Mouse (Mus musculus): Measurements from ENCODE around the gene Pitpna. TPM values are rescaled to one million over a fixed set of nuclear protein-coding genes. Genes with fewer than 3 reads are reported as not detected.

Pitpna gene
- polyA plus RNA-seq, 1 experiment from 2014 or later = 71.1 TPM

DNA sequence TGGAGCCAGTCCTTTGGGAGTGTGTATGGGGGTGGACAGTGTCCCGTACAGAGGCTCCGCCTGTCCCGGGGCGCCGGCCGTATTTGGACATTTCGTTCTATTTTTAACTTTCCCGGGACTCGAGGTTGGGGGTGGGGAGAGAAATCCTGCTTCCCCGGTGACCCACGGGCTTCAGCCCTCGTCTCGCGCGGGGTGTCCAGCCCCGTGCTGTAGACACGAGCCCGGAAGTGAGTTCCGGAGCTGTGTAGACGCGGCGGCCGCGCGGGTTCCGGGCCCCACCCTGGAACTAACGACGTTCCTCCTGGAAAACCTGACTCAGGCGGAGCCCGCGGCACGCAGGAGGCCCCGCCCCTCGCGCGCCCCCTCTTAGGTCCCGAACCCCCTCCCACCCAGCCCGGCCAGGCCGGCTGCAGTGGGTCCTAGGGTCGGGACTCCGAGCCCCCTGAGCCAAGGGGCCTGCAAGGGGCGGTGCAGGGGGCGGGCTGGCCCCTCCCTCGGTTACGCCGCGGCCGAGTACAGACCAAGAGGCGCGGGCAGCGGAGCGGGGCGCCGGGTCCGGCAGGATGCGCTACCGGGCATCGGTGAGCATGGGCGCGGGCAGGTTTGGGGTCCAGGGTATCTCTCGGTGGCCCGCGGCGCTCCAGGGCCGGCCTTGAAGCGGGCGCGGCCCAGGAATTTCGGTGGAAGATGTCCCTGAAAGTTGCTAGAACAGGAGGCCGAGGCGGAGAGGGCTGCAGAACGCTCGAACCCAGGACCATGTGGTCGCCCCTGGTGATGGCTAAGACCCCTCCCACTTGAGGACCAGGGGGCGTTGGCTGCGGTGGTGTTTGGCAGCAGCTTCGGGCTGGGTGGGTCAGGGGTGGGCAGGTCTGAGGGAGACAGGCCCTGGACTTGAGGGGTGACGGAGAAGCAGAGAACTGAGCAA is 68.0 kb downstream of the Pitpna start:
- H3K4me3 ChIP-seq (ENCODE audit: low read depth, low read length) = peak overlapping the region; percentile 62
- peak overlapping the region; percentile 97 for H3K27ac ChIP-seq (ENCODE audit: low read length)
- peak; percentile 4; the same call in 1 of the 2 replicates for TF ChIP-seq CTCF (IDR thresholded peaks at IDR 0.05)
- TF ChIP-seq EP300 (IDR thresholded peaks at IDR 0.05) = peak; percentile 30; the same call in 1 of the 2 replicates
- ATAC-seq (peak; percentile 45), DNase-seq (ENCODE audit: low spot score) (peak; percentile 89)
- under 1% methylated on average over 72 of the region's 78 CpGs for WGBS
- peak overlapping the region; percentile 83 for H3K9ac ChIP-seq (replicated peaks; ENCODE audit: low read depth)
- no peaks in the 10 kb centered on the region for H3K9me3 ChIP-seq (ENCODE audit: low read length)
- peak overlapping the region; percentile 73 for H3K4me2 ChIP-seq (replicated peaks; ENCODE audit: low read depth, low read length)
- H3K27me3 ChIP-seq (replicated peaks; ENCODE audit: insufficient read depth, low read length) = no peaks in the 10 kb centered on the region
- peaks cover 30% of the 10 kb centered on the region for H3K4me1 ChIP-seq (ENCODE audit: insufficient read depth, low read depth, low read length)
- peaks cover 13% of the 10 kb centered on the region for H3K36me3 ChIP-seq (ENCODE audit: insufficient read depth, low read length)

DNA sequence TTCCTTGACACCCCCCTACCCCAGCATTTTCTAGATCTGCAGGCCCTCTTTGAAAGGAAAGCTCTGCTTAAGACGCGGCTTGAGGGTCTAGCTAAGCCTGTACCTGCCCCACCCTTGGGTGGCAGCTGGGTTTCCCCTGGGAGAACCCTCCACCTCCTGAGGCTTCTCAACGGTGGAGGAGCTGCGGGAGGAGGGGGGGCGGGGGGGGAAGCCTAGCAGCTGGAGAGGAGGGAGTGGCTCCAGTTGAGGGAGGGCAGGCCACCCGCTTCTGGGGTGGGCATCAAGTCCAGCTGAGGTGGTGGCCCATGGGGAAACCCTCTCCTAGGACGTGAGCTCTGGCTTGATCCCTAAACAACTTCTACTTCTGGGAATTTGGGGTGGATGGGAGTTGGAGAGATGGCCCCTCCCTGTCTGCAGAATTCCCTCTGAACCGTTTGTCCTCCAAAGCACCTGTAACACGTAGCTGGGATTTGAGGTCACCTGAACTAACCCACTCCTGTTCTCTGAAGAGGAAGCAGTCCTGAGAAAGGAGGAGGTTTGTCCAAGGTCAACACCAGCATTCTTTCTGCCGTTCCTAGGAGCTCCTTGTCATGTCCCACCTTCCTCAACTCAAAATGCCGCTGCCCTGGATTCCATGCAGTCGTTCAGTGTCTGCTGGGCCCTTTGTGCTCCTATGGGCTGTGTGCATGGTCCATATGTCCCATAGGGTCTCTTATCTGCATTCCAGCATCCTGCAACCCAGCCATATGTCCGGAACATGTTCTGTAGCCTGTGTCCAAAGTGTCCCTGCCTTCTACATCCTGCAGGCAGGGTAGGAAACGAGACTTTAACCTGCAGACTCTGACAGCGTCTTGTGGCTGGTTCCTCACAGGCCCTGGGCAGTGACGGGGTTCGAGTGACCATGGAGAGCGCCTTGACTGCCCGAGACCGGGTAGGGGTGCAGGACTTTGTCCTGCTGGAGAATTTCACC is 69.0 kb downstream of the Pitpna start:
- no peak for TF ChIP-seq CTCF (IDR thresholded peaks at IDR 0.05)
- TF ChIP-seq EP300 (IDR thresholded peaks at IDR 0.05) = peak; percentile 68
- peak overlapping the region; percentile 83 for H3K9ac ChIP-seq (replicated peaks; ENCODE audit: low read depth)
- ATAC-seq = peak; percentile 20
- H3K4me3 ChIP-seq (ENCODE audit: low read depth, low read length) = peak overlapping the region; percentile 62
- no peaks in the 10 kb centered on the region for H3K27me3 ChIP-seq (replicated peaks; ENCODE audit: insufficient read depth, low read length)
- H3K27ac ChIP-seq (ENCODE audit: low read length) = peak overlapping the region; percentile 97
- WGBS = 38% methylated on average over 20 of the region's 20 CpGs
- H3K4me1 ChIP-seq (ENCODE audit: insufficient read depth, low read depth, low read length) = peaks cover 30% of the 10 kb centered on the region
- H3K9me3 ChIP-seq (ENCODE audit: low read length) = no peaks in the 10 kb centered on the region
- peaks cover 23% of the 10 kb centered on the region for H3K36me3 ChIP-seq (ENCODE audit: insufficient read depth, low read length)
- DNase-seq (ENCODE audit: low spot score) = peak; percentile 89
- H3K4me2 ChIP-seq (replicated peaks; ENCODE audit: low read depth, low read length) = peak overlapping the region; percentile 73

DNA sequence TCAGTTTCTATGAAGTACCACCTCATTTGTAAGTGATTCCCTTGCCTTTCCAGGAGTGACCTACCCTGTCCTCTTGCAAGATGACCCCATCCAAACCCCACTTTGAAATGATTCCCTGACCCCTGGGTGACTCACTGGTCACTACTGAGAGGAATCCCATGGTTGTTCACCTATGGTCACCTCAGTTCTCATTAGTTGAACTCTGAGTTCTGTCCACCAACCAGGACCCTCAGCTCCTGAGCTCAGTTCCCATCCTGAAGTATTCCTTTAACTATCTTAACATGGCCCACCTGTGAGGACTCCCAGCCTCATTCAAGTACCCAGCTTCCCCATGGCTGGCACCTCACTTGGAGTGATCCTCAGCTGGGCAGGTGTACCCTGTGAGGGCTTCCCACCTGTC is 69.9 kb downstream of the Pitpna start:
- no peak overlapping the region for H3K9ac ChIP-seq (replicated peaks; ENCODE audit: low read depth)
- H3K4me3 ChIP-seq (ENCODE audit: low read depth, low read length) = no peak overlapping the region
- no peaks in the 10 kb centered on the region for H3K9me3 ChIP-seq (ENCODE audit: low read length)
- no peaks in the 10 kb centered on the region for H3K27me3 ChIP-seq (replicated peaks; ENCODE audit: insufficient read depth, low read length)
- ATAC-seq = no peak
- peak overlapping the region; percentile 97; the same call in 1 of the 2 replicates for H3K27ac ChIP-seq (ENCODE audit: low read length)
- peaks cover 33% of the 10 kb centered on the region for H3K36me3 ChIP-seq (ENCODE audit: insufficient read depth, low read length)
- TF ChIP-seq EP300 (IDR thresholded peaks at IDR 0.05) (no peak), CTCF (IDR thresholded peaks at IDR 0.05) (no peak)
- peak overlapping the region; percentile 73 for H3K4me2 ChIP-seq (replicated peaks; ENCODE audit: low read depth, low read length)
- DNase-seq (ENCODE audit: low spot score) = no peak
- peaks cover 21% of the 10 kb centered on the region for H3K4me1 ChIP-seq (ENCODE audit: insufficient read depth, low read depth, low read length)

DNA sequence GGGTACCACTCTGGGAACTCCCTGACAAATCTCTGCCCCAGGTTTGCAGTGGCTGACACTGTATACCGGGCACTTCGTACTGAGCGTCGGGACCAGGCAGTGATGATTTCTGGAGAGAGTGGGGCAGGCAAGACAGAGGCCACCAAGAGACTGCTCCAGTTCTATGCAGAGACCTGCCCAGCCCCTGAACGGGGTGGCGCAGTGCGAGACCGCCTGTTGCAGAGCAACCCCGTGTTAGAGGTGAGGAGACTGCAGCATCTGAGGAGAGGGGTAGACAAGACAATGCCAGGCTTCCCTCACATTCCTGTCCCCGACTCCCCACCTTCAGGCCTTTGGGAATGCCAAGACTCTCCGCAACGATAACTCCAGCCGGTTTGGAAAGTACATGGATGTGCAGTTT is 70.4 kb downstream of the Pitpna start:
- TF ChIP-seq EP300 (IDR thresholded peaks at IDR 0.05) (no peak), CTCF (IDR thresholded peaks at IDR 0.05) (no peak)
- WGBS = 86% methylated on average over 13 of the region's 13 CpGs
- H3K9me3 ChIP-seq (ENCODE audit: low read length) = no peaks in the 10 kb centered on the region
- no peak for DNase-seq (ENCODE audit: low spot score)
- no peak for ATAC-seq
- H3K4me3 ChIP-seq (ENCODE audit: low read depth, low read length) = no peak overlapping the region
- no peak overlapping the region for H3K27ac ChIP-seq (ENCODE audit: low read length)
- H3K4me2 ChIP-seq (replicated peaks; ENCODE audit: low read depth, low read length) = peak overlapping the region; percentile 11; the same call in 1 of the 2 replicates
- H3K36me3 ChIP-seq (ENCODE audit: insufficient read depth, low read length) = peaks cover 34% of the 10 kb centered on the region
- H3K9ac ChIP-seq (replicated peaks; ENCODE audit: low read depth) = no peak overlapping the region
- H3K27me3 ChIP-seq (replicated peaks; ENCODE audit: insufficient read depth, low read length) = no peaks in the 10 kb centered on the region
- peaks cover 17% of the 10 kb centered on the region for H3K4me1 ChIP-seq (ENCODE audit: insufficient read depth, low read depth, low read length)

GRCm38 (mm10) chr11:75658996-75659750 is 71.3 kb downstream of the Pitpna start:
- Histone ChIP-seq H3K36me3 (ENCODE audit: insufficient read depth, low read length) (peaks cover 34% of the 10 kb centered on the region), H3K27me3 (replicated peaks; ENCODE audit: insufficient read depth, low read length) (no peaks in the 10 kb centered on the region), H3K27ac (ENCODE audit: low read length) (no peak overlapping the region), H3K4me3 (ENCODE audit: low read depth, low read length) (no peak overlapping the region), H3K4me1 (ENCODE audit: insufficient read depth, low read depth, low read length) (peaks cover 17% of the 10 kb centered on the region), H3K4me2 (replicated peaks; ENCODE audit: low read depth, low read length) (no peak overlapping the region), H3K9me3 (ENCODE audit: low read length) (no peaks in the 10 kb centered on the region), H3K9ac (replicated peaks; ENCODE audit: low read depth) (no peak overlapping the region)
- DNase-seq (ENCODE audit: low spot score) (peak; percentile 40), ATAC-seq (no peak)
- 65% methylated on average over 14 of the region's 14 CpGs for WGBS
- TF ChIP-seq CTCF (IDR thresholded peaks at IDR 0.05) = no peak
- TF ChIP-seq EP300 (IDR thresholded peaks at IDR 0.05) = no peak
